Mouse (Mus musculus) heart, adult 9 months (tissue): ENCODE results near the gene Itsn1.

ENCODE experiments used
- DNase-seq, 2 experiments: peaks; one replicate each; pipeline ENCODE4 v3.0.0; 2022; ENCODE audit warnings: low spot score in 2 of 2

The Itsn1 gene

DNA sequence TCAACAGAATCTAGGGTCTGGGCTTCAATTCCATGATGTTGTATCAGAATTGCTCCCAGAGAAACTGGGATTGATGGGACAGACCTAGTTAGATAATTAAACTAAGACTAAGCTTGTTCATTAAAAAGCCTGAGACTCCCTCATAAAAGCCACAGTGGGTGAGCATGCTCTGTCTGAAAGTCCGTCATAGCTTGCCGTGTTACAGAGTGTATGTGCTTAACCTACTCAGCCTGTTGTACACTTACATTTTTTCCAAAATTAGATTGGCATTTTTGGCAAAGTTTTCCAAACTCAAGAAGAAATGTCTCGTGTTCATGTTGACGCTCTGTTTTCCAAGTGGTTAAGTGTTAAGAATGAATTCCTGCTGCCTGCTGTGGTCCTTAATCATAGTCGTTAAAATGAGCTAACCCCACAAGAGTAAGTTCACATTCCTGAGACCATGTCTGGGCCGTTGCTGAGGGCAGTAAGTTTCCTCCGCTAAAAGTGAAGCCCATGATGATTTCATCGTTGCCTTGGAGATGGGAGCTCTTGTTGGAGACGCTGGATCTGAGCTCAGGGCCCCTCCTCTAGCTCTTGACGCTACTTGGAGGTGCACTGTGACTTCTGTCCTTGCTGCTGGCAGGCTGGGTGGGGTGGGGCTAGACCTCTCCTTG lies 117.1 kb downstream of the Itsn1 start:
- peak in 1 of 2 experiments; percentile 43 for DNase-seq

DNA sequence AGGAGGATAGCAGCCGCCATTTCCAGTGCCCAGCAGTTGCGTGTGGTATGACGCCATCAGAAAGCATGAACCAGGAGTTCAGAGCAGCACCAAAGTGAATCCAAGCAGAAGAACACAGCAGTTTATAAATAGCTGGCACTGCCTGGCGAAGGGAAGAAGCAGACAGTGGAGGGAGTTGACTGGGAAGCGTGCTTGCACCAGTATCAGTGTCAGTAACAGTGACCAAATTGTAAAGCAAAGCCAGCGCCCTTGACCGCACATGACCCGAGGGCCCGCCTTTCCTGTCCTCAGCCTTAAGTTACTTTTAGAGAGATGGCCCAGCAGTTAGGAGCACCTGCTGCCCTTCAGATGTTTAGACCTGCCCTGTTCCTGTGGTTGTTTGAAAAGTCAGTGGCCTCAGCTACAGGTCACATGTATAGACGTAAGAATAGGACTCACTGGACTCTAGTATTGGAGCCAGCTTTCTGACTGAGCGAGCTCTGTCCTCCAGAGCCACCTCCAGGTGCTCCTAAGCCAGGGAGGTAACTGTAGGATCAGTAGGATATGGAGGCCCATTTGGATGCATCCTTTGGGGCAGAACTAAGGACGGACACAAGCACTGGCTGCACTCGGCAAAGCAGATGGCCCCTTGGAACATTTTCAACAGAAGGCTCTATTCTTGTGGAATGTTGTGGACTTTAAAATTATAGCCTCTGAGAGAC lies 118.6 kb downstream of the Itsn1 start:
- peak in 1 of 2 experiments; percentile 59 for DNase-seq

GRCm38 (mm10) chr16:91848505-91848904 lies 119.4 kb downstream of the Itsn1 start:
- no peak for DNase-seq

DNA sequence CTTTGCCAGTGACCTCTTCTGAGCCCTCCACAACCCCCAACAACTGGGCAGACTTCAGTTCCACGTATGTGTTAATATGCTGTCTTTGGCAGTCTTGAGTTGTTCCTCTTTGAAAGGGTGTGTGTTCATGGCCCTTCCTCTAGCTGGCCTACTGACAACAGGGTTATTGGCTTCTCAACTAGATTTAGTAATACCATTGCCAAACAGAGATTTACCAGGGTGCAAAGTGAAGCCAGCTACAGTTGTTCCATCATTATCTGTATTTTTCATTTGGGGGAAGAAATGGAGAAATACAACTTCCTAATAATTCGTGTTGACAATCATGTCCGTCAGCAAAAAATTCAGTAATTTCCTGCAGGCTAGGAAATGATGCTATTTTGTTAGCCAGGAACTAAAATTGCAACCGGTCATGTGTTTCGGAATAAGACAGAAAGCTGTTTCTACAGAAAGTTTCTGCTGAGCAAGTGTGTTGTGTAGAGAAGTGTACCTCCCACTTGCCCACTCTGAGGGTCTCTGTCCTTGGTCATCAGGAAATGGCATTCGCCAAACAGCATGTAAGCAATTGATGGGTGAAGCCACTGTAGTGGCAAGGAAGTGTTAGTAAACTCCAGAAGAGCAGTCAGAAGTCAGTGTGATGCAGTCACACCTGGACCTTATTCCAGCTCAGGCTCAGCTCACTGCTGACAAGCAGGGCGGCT lies 120.0 kb downstream of the Itsn1 start:
- DNase-seq: peak; percentile 60 to 62

DNA sequence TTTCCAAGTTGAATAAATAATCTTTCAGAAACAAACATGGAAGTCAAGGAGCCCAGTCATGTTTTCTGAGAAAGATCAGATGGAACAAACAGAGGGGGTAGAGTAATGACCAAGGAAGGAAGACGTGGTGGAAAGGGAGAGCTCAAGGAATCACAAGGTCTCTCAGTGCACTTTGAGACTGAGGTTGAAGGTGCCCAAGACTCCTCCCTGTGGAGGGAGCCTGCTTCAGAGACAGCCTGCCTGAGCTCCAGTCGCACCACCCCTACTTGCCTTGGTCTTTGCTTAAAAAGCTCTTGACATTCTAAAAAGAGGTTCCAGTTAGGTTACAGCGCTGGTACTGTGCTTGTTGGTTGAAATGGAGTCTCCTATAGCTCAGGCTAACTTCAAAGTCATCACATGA lies 121.1 kb downstream of the Itsn1 start:
- no peak for DNase-seq

DNA sequence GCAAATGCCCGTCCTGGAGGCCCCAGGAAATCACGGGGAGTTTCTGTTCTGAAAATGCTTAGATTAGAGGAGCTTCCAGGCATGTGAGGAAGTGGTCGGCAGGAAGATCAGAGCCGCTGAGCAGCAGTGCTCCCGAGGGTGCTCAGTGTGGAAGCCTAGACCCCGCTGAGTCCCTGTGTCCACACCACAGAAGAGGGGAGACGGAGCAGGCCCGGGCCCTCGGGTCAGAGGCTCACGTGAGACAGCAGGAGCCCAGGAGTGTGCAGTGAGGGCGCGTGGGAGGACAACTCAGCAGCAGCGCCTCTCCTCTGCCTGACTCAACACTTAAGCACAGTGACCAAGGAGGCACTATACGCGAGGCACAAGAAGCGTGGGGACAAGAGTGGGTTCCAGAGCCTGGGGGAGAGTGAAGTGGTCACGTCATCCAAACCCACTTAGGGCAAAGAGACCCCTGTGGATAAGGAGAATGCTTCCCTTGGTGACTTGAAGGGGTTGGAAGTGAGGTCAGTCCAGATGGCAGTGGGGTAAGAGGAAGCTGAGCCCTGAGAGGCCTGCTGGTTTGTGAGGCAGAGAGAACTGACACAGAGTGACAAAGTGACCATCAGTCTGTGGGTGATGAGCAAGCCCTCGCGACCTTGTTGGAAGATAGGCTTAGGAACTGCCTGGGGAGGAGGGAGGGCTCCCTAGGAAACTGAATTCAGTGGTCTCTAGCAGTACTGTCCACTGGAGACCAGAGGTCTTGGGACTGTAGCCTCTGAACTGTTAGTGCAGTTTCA lies 122.6 kb downstream of the Itsn1 start:
- no peak for DNase-seq

DNA sequence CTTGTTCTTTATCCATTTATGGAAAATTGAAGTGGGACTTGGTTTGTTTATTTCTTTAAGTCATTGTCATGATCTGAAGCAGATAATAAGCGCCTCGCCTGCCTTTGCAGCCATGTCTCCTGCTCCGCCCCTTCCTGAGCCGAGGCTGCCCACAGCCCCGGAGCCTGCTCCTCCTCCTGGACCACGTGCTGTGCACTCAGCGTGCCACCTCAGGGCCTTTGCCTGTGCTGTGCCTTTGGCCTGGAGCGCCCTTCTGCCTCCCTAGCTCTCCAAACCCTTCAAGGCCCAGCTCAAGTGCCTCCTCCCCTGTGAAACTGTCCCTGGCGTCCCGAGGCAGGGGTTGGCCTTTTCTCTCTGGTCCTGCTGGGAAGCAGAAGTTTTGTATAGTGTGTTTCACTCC lies 123.7 kb downstream of the Itsn1 start:
- no peak for DNase-seq

GRCm38 (mm10) chr16:91853223-91853622 lies 124.1 kb downstream of the Itsn1 start:
- DNase-seq: no peak

DNA sequence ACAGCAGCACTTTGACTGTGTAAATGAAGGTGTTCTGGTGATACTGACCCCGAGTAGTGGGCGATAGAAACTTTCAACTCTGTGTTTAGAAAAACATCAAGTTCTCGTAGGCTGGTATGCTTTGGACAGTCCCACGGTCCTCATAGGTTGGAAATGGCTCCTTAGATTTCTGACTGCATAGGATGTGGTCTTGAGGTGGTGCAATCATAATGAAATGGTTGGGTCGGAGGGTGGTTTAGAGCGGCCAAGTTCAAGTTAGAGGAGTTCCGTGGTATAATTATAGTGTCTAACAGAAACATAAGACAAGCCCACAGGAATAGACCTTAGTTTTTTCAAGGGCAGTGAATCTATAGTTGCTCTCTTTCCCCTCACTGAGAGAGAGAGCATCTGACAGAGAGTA lies 129.6 kb downstream of the Itsn1 start:
- DNase-seq: no peak

- DNase-seq: no peak
Measured at GRCm38 (mm10) chr16:91859203-91859602, 130.1 kb downstream of the Itsn1 start.

GRCm38 (mm10) chr16:91859958-91860357 lies 130.9 kb downstream of the Itsn1 start:
- DNase-seq: no peak

GRCm38 (mm10) chr16:91860471-91861125 lies 131.5 kb downstream of the Itsn1 start:
- DNase-seq: no peak

- DNase-seq: peak; percentile 64 to 66
Measured at GRCm38 (mm10) chr16:91861784-91862371, 132.8 kb downstream of the Itsn1 start.

DNA sequence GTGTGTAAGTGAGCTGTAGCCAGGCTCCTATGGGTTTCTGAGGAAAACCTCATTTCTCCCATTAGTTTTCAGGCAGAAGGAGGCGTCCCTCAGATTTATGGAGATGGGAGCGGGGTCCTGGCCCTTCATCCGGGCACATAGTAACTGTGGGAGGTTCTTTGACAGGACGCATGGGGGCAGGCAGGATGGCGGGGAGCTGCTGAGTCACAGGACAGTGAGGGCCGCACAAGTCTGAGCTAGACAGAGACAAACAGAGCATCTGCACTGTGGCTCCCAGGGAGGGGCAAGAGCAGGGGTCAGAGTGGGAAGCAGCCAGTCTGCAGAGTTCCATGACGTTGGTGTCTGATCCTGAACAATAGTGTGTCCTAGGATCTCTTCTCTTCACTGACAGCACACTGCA lies 133.8 kb downstream of the Itsn1 start:
- no peak for DNase-seq

- DNase-seq: no peak
Measured at GRCm38 (mm10) chr16:91864646-91865332, 135.7 kb downstream of the Itsn1 start.

GRCm38 (mm10) chr16:91865570-91866257 lies 136.6 kb downstream of the Itsn1 start:
- DNase-seq: no peak

DNA sequence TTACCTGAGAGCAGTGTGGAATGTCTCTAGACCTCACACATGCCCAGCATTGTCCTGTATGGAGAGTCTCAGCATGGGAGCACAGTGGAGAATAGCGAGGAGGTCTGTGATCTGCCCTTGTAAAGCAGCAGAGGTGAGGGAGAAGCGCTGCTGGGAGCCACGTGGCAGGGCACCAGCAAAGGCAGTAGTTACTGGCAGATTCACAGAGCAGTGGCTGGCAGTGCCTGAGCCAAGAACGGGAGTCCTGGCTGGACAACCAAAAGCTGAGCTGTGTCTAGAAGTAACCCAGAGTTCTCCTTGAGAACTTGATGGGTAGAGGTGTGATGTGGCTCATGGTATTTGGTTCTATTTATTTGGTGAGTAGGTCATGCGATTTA lies 137.2 kb downstream of the Itsn1 start:
- peak; percentile 59 to 68 for DNase-seq

GRCm38 (mm10) chr16:91867672-91868071 lies 138.6 kb downstream of the Itsn1 start:
- DNase-seq: no peak

DNA sequence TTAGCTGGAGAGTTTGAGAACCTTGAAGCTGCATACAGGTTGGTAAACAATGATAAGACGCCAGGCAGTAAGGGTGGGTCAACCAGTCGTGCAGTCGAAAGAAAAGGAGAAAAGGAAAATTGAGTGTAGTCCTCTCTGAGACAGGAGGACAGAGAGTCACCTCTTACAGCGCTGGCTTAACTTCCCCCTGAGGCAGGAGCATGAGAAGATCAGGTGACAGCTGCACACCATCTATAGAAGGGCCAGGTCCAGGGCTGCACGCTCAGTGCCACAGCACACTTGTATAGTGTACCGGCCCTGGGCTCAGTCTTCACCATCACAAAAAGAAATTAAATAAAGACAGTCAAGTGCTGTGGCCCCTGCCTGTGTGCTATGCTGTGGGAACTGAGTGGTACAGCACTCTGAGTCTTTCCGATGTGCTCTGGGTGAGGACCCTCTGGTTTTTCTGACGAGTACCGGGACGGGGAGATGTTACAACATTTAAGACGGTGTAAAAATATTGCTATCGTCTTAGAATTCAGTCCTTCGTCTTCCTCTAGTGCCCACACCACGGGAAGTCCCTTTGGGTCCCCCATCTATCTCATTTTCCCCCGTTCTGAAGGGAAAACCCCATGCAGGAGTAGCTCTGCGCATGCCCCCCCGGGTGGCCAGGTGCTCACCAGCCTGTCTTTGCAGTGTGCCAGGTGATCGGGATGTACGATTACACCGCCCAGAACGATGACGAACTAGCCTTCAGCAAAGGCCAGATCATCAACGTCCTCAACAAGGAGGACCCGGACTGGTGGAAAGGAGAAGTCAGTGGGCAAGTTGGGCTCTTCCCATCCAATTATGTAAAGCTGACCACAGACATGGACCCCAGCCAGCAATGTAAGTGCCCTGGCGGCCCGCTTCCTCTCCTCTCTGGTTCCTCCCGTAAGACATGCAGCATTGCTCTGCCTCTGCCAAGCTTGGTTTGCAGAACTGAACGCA lies 140.1 kb downstream of the Itsn1 start:
- DNase-seq: peak; percentile 69 to 78
